Comparison of ENCODE assay signal across 14 mouse cellular contexts in genomic region chr16:4540064-4540775, GRCm38 (mm10). TPM values are rescaled to one million over a fixed set of nuclear protein-coding genes. Genes with fewer than 3 reads are reported as not detected.
A peak's percentile ranks its signal among the peaks of the same experiment; 100 is the strongest.
DNase-seq lines count a peak whose midpoint lies in the region; ATAC-seq and TF ChIP-seq lines count a peak whose summit lies in the region.
"Had no signal": no experiment of that assay in that cellular context is flagged by ENCODE, and none has a peak within 500 bp of the region (broad histone marks: within the 10 kb centered on the region; RNA-seq: fewer than 3 reads in every experiment).

No protein-coding gene starts in this region.

- peak; percentile 29 to 46 (median 42); a peak in 5 of 6 replicates for TF ChIP-seq CTCF in MEL (IDR thresholded peaks at IDR 0.05 in 2 of 3, conservative IDR thresholded peaks at IDR 0.05 in 1 of 3; ENCODE audit: control insufficient read depth in 1 of 3, insufficient read depth in 1 of 3, low read depth in 2 of 3, low read length in 3 of 3, poor library complexity in 1 of 3, severe bottlenecking in 1 of 3)

- peaks cover 1% of the 10 kb centered on the region; the same call in 1 of the 2 replicates for H3K79me2 ChIP-seq in MEL (ENCODE audit: control insufficient read depth, insufficient read depth, low read length, poor library complexity)

- TF ChIP-seq POLR2A in MEL (IDR thresholded peaks at IDR 0.05; ENCODE audit: control insufficient read depth in 1 of 2, insufficient read depth in 1 of 2, low read depth in 1 of 2, low read length in 2 of 2, poor library complexity in 1 of 2): no peak

- no peaks in the 10 kb centered on the region for H3K36me3 ChIP-seq in hindbrain, embryonic 11.5 days (ENCODE audit: control insufficient read depth, insufficient read depth, low read length)
- peaks cover 2% of the 10 kb centered on the region; the same call in 1 of the 2 replicates for H3K36me3 ChIP-seq in hindbrain, embryonic 16.5 days (ENCODE audit: control insufficient read depth, insufficient read depth, low read length)
- peaks cover 0 to 4% of the 10 kb centered on the region in 2 experiments; a peak in 2 of 4 replicates for H3K36me3 ChIP-seq in MEL (ENCODE audit: control insufficient read depth in 1 of 2, insufficient read depth in 2 of 2, low read length in 2 of 2)
- peaks cover 5% of the 10 kb centered on the region for H3K36me3 ChIP-seq in hindbrain, embryonic 14.5 days (replicated peaks; ENCODE audit: control insufficient read depth, insufficient read depth)
- peaks cover 8% of the 10 kb centered on the region; the same call in 1 of the 2 replicates for H3K36me3 ChIP-seq in kidney, embryonic 16.5 days (ENCODE audit: insufficient read depth, low read length)

- H3K4me2 ChIP-seq in hindbrain, embryonic 11.5 days (replicated peaks; ENCODE audit: low read depth, low read length): no peak overlapping the region
- H3K4me2 ChIP-seq in hindbrain, embryonic 16.5 days (ENCODE audit: low read length): no peak overlapping the region
- no peak overlapping the region for H3K4me2 ChIP-seq in hindbrain, embryonic 14.5 days (replicated peaks)
- no peak overlapping the region for H3K4me2 ChIP-seq in kidney, embryonic 16.5 days (replicated peaks; ENCODE audit: low read depth, low read length)

- no peak overlapping the region for H3K9ac ChIP-seq in hindbrain, embryonic 11.5 days (ENCODE audit: low read depth, low read length)
- no peak overlapping the region for H3K9ac ChIP-seq in hindbrain, embryonic 16.5 days (ENCODE audit: low read depth, low read length)
- H3K9ac ChIP-seq in MEL (ENCODE audit: control insufficient read depth, low read depth, low read length, poor library complexity, severe bottlenecking): no peak overlapping the region
- H3K9ac ChIP-seq in hindbrain, embryonic 14.5 days: no peak overlapping the region
- no peak overlapping the region for H3K9ac ChIP-seq in kidney, embryonic 16.5 days (replicated peaks; ENCODE audit: low read length)
- H3K9ac ChIP-seq: embryonic facial prominence, embryonic 15.5 days; stomach, embryonic 15.5 days had no signal

- H3K27me3 ChIP-seq in hindbrain, embryonic 11.5 days (ENCODE audit: control insufficient read depth, insufficient read depth, low read length): no peaks in the 10 kb centered on the region
- no peaks in the 10 kb centered on the region for H3K27me3 ChIP-seq in hindbrain, embryonic 16.5 days (replicated peaks; ENCODE audit: control insufficient read depth, insufficient read depth, low read length)
- no peaks in the 10 kb centered on the region for H3K27me3 ChIP-seq in MEL (ENCODE audit: control insufficient read depth in 1 of 2, insufficient read depth in 2 of 2, low read length in 2 of 2)
- H3K27me3 ChIP-seq in hindbrain, embryonic 14.5 days (ENCODE audit: control insufficient read depth, insufficient read depth, low read length): no peaks in the 10 kb centered on the region
- H3K27me3 ChIP-seq in kidney, embryonic 16.5 days (ENCODE audit: insufficient read depth, low read length): no peaks in the 10 kb centered on the region
- H3K27me3 ChIP-seq: embryonic facial prominence, embryonic 15.5 days; stomach, embryonic 15.5 days had no signal

- H3K27ac ChIP-seq in hindbrain, embryonic 11.5 days (ENCODE audit: low read depth, low read length): no peak overlapping the region
- no peak overlapping the region for H3K27ac ChIP-seq in hindbrain, embryonic 16.5 days (ENCODE audit: low read depth, low read length)
- no peak overlapping the region for H3K27ac ChIP-seq in MEL (ENCODE audit: control insufficient read depth, low read depth, low read length)
- no peak overlapping the region for H3K27ac ChIP-seq in hindbrain, embryonic 14.5 days
- H3K27ac ChIP-seq in kidney, embryonic 16.5 days (ENCODE audit: low read length): no peak overlapping the region
- H3K27ac ChIP-seq: stomach, embryonic 15.5 days had no signal

- DNase-seq in hindbrain, embryonic 11.5 days (ENCODE audit: low spot score): peak; percentile 62
- DNase-seq in 3T3-L1 (ENCODE audit: low read depth, low spot score) (peak; percentile 22), MEL (ENCODE audit: low read depth, low spot score) (peak; percentile 53)
- peak; percentile 32 for DNase-seq in hindbrain, embryonic 14.5 days (ENCODE audit: low spot score)
- DNase-seq in adrenal gland, adult 18-20 months (ENCODE audit: low spot score in 2 of 2): no peak
- DNase-seq in ovary, postnatal 36 days (ENCODE audit: low spot score): no peak
- DNase-seq: cerebellum, postnatal 14 days; gastrocnemius, postnatal 25 days; heart, postnatal 4 days; right cerebral cortex, postnatal 14 days had no signal

- H3K4me3 ChIP-seq in hindbrain, embryonic 11.5 days (ENCODE audit: low read depth, low read length): no peak overlapping the region
- H3K4me3 ChIP-seq in hindbrain, embryonic 16.5 days (ENCODE audit: low read length): no peak overlapping the region
- no peak overlapping the region for H3K4me3 ChIP-seq in MEL (ENCODE audit: control insufficient read depth in 1 of 2, insufficient read depth in 1 of 2, low read depth in 2 of 2, low read length in 2 of 2)
- no peak overlapping the region for H3K4me3 ChIP-seq in hindbrain, embryonic 14.5 days (replicated peaks; ENCODE audit: low read length)
- no peak overlapping the region for H3K4me3 ChIP-seq in kidney, embryonic 16.5 days (ENCODE audit: low read length)

- WGBS in hindbrain, embryonic 11.5 days: 68% methylated on average over 12 of the region's 12 CpGs
- 50% methylated on average over 12 of the region's 12 CpGs for WGBS in hindbrain, embryonic 16.5 days
- 59% methylated on average over 12 of the region's 12 CpGs for WGBS in hindbrain, embryonic 14.5 days
- 91% methylated on average over 12 of the region's 12 CpGs for WGBS in kidney, embryonic 16.5 days

- no peak for TF ChIP-seq EP300 in MEL (IDR thresholded peaks at IDR 0.05; ENCODE audit: low read depth in 1 of 2, low read length in 2 of 2)

- peak; percentile 55 for ATAC-seq in hindbrain, embryonic 11.5 days (ENCODE audit: low FRiP score)
- ATAC-seq in hindbrain, embryonic 16.5 days: no peak
- ATAC-seq in hindbrain, embryonic 14.5 days (ENCODE audit: low FRiP score): no peak
- no peak for ATAC-seq in kidney, embryonic 16.5 days (ENCODE audit: low FRiP score, low TSS enrichment)

- TF ChIP-seq RAD21 in MEL (IDR thresholded peaks at IDR 0.05; ENCODE audit: low read depth, low read length): peak; percentile 34

- H3K4me1 ChIP-seq in hindbrain, embryonic 11.5 days (replicated peaks; ENCODE audit: control insufficient read depth, insufficient read depth, low read length): 0 out of 2 replicates have a peak, but pooled peaks cover 2% of the 10 kb centered on the region
- peaks cover 5% of the 10 kb centered on the region for H3K4me1 ChIP-seq in hindbrain, embryonic 16.5 days (ENCODE audit: control insufficient read depth, insufficient read depth, low read depth, low read length)
- peaks cover 2 to 17% of the 10 kb centered on the region in 2 experiments; a peak in 3 of 4 replicates for H3K4me1 ChIP-seq in MEL (ENCODE audit: control insufficient read depth in 1 of 2, insufficient read depth in 2 of 2, low read length in 2 of 2)
- peaks cover 6% of the 10 kb centered on the region for H3K4me1 ChIP-seq in hindbrain, embryonic 14.5 days (replicated peaks; ENCODE audit: control insufficient read depth, insufficient read depth, low read length)
- H3K4me1 ChIP-seq in kidney, embryonic 16.5 days (ENCODE audit: insufficient read depth, low read length): peaks cover 5% of the 10 kb centered on the region; the same call in 1 of the 2 replicates
- H3K4me1 ChIP-seq: stomach, embryonic 15.5 days had no signal

- H3K9me3 ChIP-seq in hindbrain, embryonic 11.5 days (ENCODE audit: control insufficient read depth, low read length): no peaks in the 10 kb centered on the region
- H3K9me3 ChIP-seq in hindbrain, embryonic 16.5 days (ENCODE audit: control insufficient read depth, low read length): no peaks in the 10 kb centered on the region
- H3K9me3 ChIP-seq in MEL (replicated peaks; ENCODE audit: insufficient read depth, low read length): no peaks in the 10 kb centered on the region
- H3K9me3 ChIP-seq in hindbrain, embryonic 14.5 days (ENCODE audit: control insufficient read depth, low read length): no peaks in the 10 kb centered on the region
- H3K9me3 ChIP-seq in kidney, embryonic 16.5 days (ENCODE audit: low read length): no peaks in the 10 kb centered on the region
- H3K9me3 ChIP-seq: embryonic facial prominence, embryonic 15.5 days; stomach, embryonic 15.5 days had no signal

RNA-seq across cellular contexts. Expression of gene Srl, which starts 1.4 kb away (rescaled TPM):
- polyA plus RNA-seq in hindbrain, embryonic 11.5 days (2014; fragmentation: Nextera tagmentation; extraction: Ambion mirVana): 21.2 and 26.9 TPM in 2 replicates
- 16.3 and 27.7 TPM in 2 replicates for polyA plus RNA-seq in hindbrain, embryonic 16.5 days (2015; fragmentation: Nextera tagmentation; extraction: Ambion mirVana)
- total RNA-seq in MEL (2012; rRNA removed): 14.6 and 18.8 TPM in 2 replicates
- polyA plus RNA-seq in MEL (2012; ENCODE audit: insufficient read depth in 1 of 2, insufficient read length in 2 of 2, low read depth in 1 of 2, low replicate concordance in 2 of 2, missing spikeins in 1 of 2): 10 to 100 TPM in 1 of 2 experiments, not detected in 1; 15.3 TPM
- 28.0 and 31.2 TPM in 2 replicates for polyA plus RNA-seq in hindbrain, embryonic 14.5 days (2014; fragmentation: Nextera tagmentation; extraction: Ambion mirVana)
- 1 to 10 TPM; 7.3 to 8.3 TPM for total RNA-seq in adrenal gland, adult 18-20 months (2021)
- 18.2 and 19.2 TPM in 2 replicates for polyA plus RNA-seq in kidney, embryonic 16.5 days (2015; fragmentation: Nextera tagmentation; extraction: Ambion mirVana)

RNA-seq across cellular contexts. Expression of gene Tfap4, which starts 19.4 kb away (rescaled TPM):
- polyA plus RNA-seq in hindbrain, embryonic 11.5 days (2014; fragmentation: Nextera tagmentation; extraction: Ambion mirVana): 16.1 TPM in 2 replicates
- 8.5 and 10.6 TPM in 2 replicates for polyA plus RNA-seq in hindbrain, embryonic 16.5 days (2015; fragmentation: Nextera tagmentation; extraction: Ambion mirVana)
- 26.2 and 26.3 TPM in 2 replicates for total RNA-seq in MEL (2012; rRNA removed)
- polyA plus RNA-seq in MEL (2012; ENCODE audit: insufficient read depth in 1 of 2, insufficient read length in 2 of 2, low read depth in 1 of 2, low replicate concordance in 2 of 2, missing spikeins in 1 of 2): 100 to 1,000 TPM in 1 of 2 experiments, 10 to 100 TPM in 1; 40.3 to 217 TPM
- 8.2 and 8.8 TPM in 2 replicates for polyA plus RNA-seq in hindbrain, embryonic 14.5 days (2014; fragmentation: Nextera tagmentation; extraction: Ambion mirVana)
- total RNA-seq in adrenal gland, adult 18-20 months (2021): 1 to 10 TPM; 5.1 to 5.7 TPM
- 21.8 and 25.5 TPM in 2 replicates for polyA plus RNA-seq in kidney, embryonic 16.5 days (2015; fragmentation: Nextera tagmentation; extraction: Ambion mirVana)

RNA-seq across cellular contexts. Expression of gene Glis2, which starts 54.3 kb away (rescaled TPM):
- polyA plus RNA-seq in hindbrain, embryonic 11.5 days (2014; fragmentation: Nextera tagmentation; extraction: Ambion mirVana): 26.3 and 27.6 TPM in 2 replicates
- 13.0 and 14.2 TPM in 2 replicates for polyA plus RNA-seq in hindbrain, embryonic 16.5 days (2015; fragmentation: Nextera tagmentation; extraction: Ambion mirVana)
- total RNA-seq in MEL (2012; rRNA removed): 0.42 and 0.62 TPM in 2 replicates
- polyA plus RNA-seq in MEL (2012; ENCODE audit: insufficient read depth in 1 of 2, insufficient read length in 2 of 2, low read depth in 1 of 2, low replicate concordance in 2 of 2, missing spikeins in 1 of 2): 1 to 10 TPM in 1 of 2 experiments, not detected in 1; 5.0 TPM
- polyA plus RNA-seq in hindbrain, embryonic 14.5 days (2014; fragmentation: Nextera tagmentation; extraction: Ambion mirVana): 18.1 and 19.0 TPM in 2 replicates
- total RNA-seq in adrenal gland, adult 18-20 months (2021): 10 to 100 TPM; 11.3 to 11.5 TPM
- 43.6 and 53.6 TPM in 2 replicates for polyA plus RNA-seq in kidney, embryonic 16.5 days (2015; fragmentation: Nextera tagmentation; extraction: Ambion mirVana)

Comparison
In these comparisons a context has a peak if more than half of its experiments do, and no peak if none do; other contexts are left out.
1. DNase-seq: peak in hindbrain, embryonic 11.5 days (single experiment), 3T3-L1 (single experiment), MEL (single experiment) and hindbrain, embryonic 14.5 days (single experiment); none in adrenal gland, adult 18-20 months (0 of 2) and ovary, postnatal 36 days (single experiment).